Mouse (Mus musculus) ES-E14 (cell line): ENCODE measurements around the gene Npc1l1. TPM values are rescaled to one million over a fixed set of nuclear protein-coding genes. Genes with fewer than 3 reads are reported as not detected.

Experiments
- DNase-seq: peaks from one replicate; pipeline ENCODE4 v3.0.0-alpha.2; 2013; ENCODE audit warnings: low read depth, low spot score
- H3K27ac ChIP-seq: 2 replicates; pipeline ENCODE4 v1.5.1; 2012; ENCODE audit warnings: low read depth, mild to moderate bottlenecking, low read length, moderate library complexity, mixed read lengths; ENCODE audit not compliant: poor library complexity, insufficient read depth, severe bottlenecking
- H3K36me3 ChIP-seq: 2 replicates; pipeline ENCODE4 v1.6.1; 2012; ENCODE audit warnings: mild to moderate bottlenecking, low read length, moderate library complexity, mixed read lengths; ENCODE audit not compliant: control insufficient read depth, poor library complexity, insufficient read depth, severe bottlenecking
- H3K4me1 ChIP-seq, 2 experiments: fragments of 150-350 bp in 1 of 2; sonication (generic) in 1 of 2; 2 replicates each; pipeline ENCODE4 v1.6.1; 2012; ENCODE audit warnings: low read length in 2 of 2, mild to moderate bottlenecking in 1 of 2, mixed read lengths in 1 of 2; ENCODE audit not compliant: control insufficient read depth in 2 of 2, insufficient read depth in 2 of 2, poor library complexity in 1 of 2
- H3K4me3 ChIP-seq, 2 experiments: fragments of 150-350 bp in 1 of 2; sonication (generic) in 1 of 2; 2 replicates each; pipeline ENCODE4 v1.5.1; 2012; ENCODE audit warnings: low read length in 2 of 2, low read depth in 1 of 2, mild to moderate bottlenecking in 1 of 2, mixed read lengths in 1 of 2; ENCODE audit not compliant: insufficient read depth in 1 of 2, poor library complexity in 1 of 2, severe bottlenecking in 1 of 2
- H3K9ac ChIP-seq: 2 replicates; pipeline ENCODE4 v1.6.1; 2012; ENCODE audit warnings: low read depth, mild to moderate bottlenecking, low read length, mixed read lengths; ENCODE audit not compliant: poor library complexity, insufficient read depth, severe bottlenecking
- H3K9me3 ChIP-seq: fragments of 150-350 bp; sonication (generic); 2 replicates; pipeline ENCODE4 v1.6.1; 2012; ENCODE audit warnings: low read depth, mild to moderate bottlenecking, low read length; ENCODE audit not compliant: control insufficient read depth, insufficient read depth
- CHD2 ChIP-seq: IDR thresholded peaks from 2 replicates; pipeline ENCODE4 v1.6.1; 2014; ENCODE audit warnings: mild to moderate bottlenecking, low read depth, low read length, inconsistent platforms
- HCFC1 ChIP-seq: IDR thresholded peaks from 2 replicates; pipeline ENCODE4 v1.6.1; 2012; ENCODE audit warnings: low read length, inconsistent platforms, borderline replicate concordance; ENCODE audit not compliant: insufficient read depth
- MAFK ChIP-seq: IDR thresholded peaks from 2 replicates; pipeline ENCODE4 v1.6.1; 2014; ENCODE audit warnings: mild to moderate bottlenecking, low read depth, low read length, inconsistent platforms; ENCODE audit not compliant: insufficient read depth
- ZC3H11A ChIP-seq: IDR thresholded peaks from 2 replicates; pipeline ENCODE4 v1.6.1; 2012; ENCODE audit warnings: low read depth, mild to moderate bottlenecking, inconsistent platforms, low read length, borderline replicate concordance
- ZNF384 ChIP-seq: IDR thresholded peaks from 2 replicates; pipeline ENCODE4 v1.6.1; 2012; ENCODE audit warnings: low read depth, low read length, inconsistent platforms
- in situ Hi-C, 2 experiments: fragments of 600-800 bp; cut with MboI; formaldehyde crosslinking; loops; one replicate each; pipeline ENCODE4 v1.15.1; 2025; ENCODE audit warnings: low sequenced_read_pairs in 2 of 2, inconsistent platforms in 1 of 2; ENCODE audit not compliant: unreplicated experiment in 2 of 2
- total RNA-seq: library from RNA; depleted of rRNA; stranded (reverse); fragments of 300-350 nt; gene quantifications from 2 replicates; pipeline ENCODE4 v1.2.3, GENCODE M21; 2012; rRNA removed

Gene Npc1l1
- total RNA-seq, 1 experiment: 0.40 TPM

GRCm38 (mm10) chr11:6161549-6161948 is 68.4 kb downstream of the Npc1l1 start:
- Histone ChIP-seq H3K36me3 (no peaks in the 10 kb centered on the region), H3K4me1 (peaks cover 13 to 26% of the 10 kb centered on the region in 2 experiments; a peak in 3 of 4 replicates), H3K4me3 (no peak overlapping the region), H3K9ac (no peak overlapping the region), H3K27ac (no peak overlapping the region), H3K9me3 (no peaks in the 10 kb centered on the region)
- in situ Hi-C loops: no loop called here
- TF ChIP-seq ZC3H11A: no peak
- TF ChIP-seq MAFK: no peak
- no peak for TF ChIP-seq CHD2
- TF ChIP-seq HCFC1: no peak
- no peak for TF ChIP-seq ZNF384
- no peak for DNase-seq

Other genes with a start within 250 kb of the Npc1l1 start
- 6.4 and 14.1 TPM in 2 replicates for gene Camk2b, start 163.8 kb downstream of the Npc1l1 start, total RNA-seq
- 0.58 and 1.2 TPM in 2 replicates for gene A730071L15Rik, start 30.1 kb downstream of the Npc1l1 start, total RNA-seq
- 59.3 and 71.1 TPM in 2 replicates for gene Nudcd3, start 29.7 kb downstream of the Npc1l1 start, total RNA-seq
- gene Ddx56, start 37.6 kb upstream of the Npc1l1 start, total RNA-seq: 170 and 199 TPM in 2 replicates
- gene Tmed4, start 44.7 kb upstream of the Npc1l1 start, total RNA-seq: 79.7 and 98.6 TPM in 2 replicates
- 68.4 and 69.6 TPM in 2 replicates for gene Ogdh, start 61.5 kb upstream of the Npc1l1 start, total RNA-seq
- gene Zmiz2, start 158.9 kb upstream of the Npc1l1 start, total RNA-seq: 19.6 and 22.6 TPM in 2 replicates
- gene Ppia, start 185.3 kb upstream of the Npc1l1 start, total RNA-seq: 4,715 and 6,168 TPM in 2 replicates
- 192 and 294 TPM in 2 replicates for gene H2afv, start 214.3 kb upstream of the Npc1l1 start, total RNA-seq
- 39.7 and 49.8 TPM in 2 replicates for gene Purb, start 245.8 kb upstream of the Npc1l1 start, total RNA-seq